Mouse (Mus musculus) urinary bladder, postnatal 14 days (tissue): ENCODE measurements around the gene Olfr698.
"Not testable (repeated sequence)": the region's sequence is repeated elsewhere in the genome, so short reads cannot be mapped to it uniquely, and the experiment has no call there.

Experiments
- DNase-seq: peaks from one replicate; pipeline ENCODE4 v3.0.0; 2021; ENCODE audit warnings: low spot score

Gene Olfr698

GRCm38 (mm10) chr7:106755297-106755696, at the start of gene Olfr698:
Gene Olfr698 (minus strand): TSS chr7:106755397.
- DNase-seq: no peak

DNA sequence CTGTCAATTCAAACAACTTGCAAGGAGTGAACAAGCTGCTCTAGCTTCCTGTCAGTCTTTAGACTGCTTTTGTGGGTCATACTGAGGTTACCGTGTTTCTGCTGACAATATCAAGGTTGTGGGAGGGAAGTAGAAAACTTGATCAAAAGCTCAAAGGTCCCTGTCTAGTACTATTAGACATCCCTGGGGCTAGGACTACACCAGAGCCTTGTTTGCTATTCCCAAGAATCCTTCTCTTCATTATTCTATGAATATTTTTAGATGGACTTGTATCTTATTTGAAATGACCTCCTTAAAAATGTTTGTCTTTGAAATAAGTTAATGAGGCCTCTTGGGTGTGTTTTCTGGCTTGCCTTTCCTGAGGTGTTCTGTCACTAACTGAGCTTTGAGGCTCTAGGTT, 37.9 kb upstream of the Olfr698 start, which contains the start of gene Olfr699:
Olfr699 (minus strand) TSS at position 101 of the 400 bp plus-strand sequence.
- no peak for DNase-seq

- no peak for DNase-seq
These were observed 33.1 kb upstream of the Olfr698 start for GRCm38 (mm10) chr7:106788330-106788729.

DNA sequence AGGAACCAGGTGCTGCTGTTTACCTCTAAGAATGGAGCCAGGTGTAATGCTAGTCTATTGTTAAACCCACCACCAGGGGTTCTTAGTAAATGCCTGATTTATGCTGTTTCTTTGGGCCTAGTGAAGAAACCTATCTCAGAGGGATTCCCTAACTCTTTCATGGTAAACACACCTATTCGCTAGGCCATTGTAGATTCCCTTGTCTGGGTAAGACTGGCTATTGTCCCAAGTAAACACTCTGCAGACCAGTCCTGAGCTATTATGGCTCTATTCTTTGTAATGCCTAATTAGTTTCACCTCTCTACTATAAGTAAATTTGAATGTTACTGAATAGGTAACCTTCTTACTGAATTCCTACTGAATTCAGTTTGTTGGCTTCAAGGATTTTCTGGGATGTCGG, 5.8 kb upstream of the Olfr698 start:
- not testable (repeated sequence) for DNase-seq

- no peak for DNase-seq
These were observed 3.6 kb upstream of the Olfr698 start for GRCm38 (mm10) chr7:106758800-106759199.

GRCm38 (mm10) chr7:106745811-106746210, 9.4 kb downstream of the Olfr698 start:
- DNase-seq: no peak

DNA sequence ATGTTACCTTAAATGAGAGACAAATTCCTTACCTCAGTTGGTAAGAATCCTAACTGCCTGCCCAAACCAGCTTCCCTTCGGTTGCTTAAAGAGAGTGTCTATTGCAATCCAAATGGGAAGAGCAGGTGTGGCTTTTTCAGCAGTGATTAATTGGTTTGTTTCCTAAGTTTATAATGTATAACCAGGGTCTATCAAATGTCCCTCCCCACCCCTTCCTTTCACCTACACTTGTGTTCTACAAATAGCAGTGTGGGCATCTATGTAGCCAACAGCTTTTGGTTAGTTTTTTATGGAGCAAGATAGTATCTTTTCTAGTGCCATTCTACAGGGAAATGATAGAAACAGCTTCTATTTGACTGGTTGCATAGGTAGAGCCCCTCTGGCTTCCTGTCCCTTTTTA, 12.9 kb downstream of the Olfr698 start, which contains the start of gene Olfr697:
Olfr697 (minus strand) TSS at position 101 of the 400 bp plus-strand sequence.
- DNase-seq: no peak

GRCm38 (mm10) chr7:106737028-106737427, 18.2 kb downstream of the Olfr698 start:
- no peak for DNase-seq

DNA sequence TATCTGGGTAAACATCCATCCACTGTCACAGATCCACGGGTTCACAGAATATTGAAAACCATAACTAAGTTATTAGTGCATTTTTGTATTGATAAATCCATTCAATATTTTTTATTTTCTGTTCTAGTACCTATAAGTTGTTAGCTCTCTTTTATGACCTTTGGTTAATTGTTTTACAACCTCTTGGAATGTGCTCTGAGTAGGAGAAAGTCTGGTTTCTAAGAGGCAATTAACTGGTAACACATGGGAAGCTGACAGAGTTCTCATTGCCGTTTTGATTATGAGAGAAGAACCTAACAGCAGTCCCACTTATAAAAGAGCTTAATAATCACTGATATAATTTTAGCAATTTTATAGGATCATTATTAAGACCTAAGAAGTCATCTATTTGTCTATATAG, 21.5 kb downstream of the Olfr698 start:
- DNase-seq: no peak

DNA sequence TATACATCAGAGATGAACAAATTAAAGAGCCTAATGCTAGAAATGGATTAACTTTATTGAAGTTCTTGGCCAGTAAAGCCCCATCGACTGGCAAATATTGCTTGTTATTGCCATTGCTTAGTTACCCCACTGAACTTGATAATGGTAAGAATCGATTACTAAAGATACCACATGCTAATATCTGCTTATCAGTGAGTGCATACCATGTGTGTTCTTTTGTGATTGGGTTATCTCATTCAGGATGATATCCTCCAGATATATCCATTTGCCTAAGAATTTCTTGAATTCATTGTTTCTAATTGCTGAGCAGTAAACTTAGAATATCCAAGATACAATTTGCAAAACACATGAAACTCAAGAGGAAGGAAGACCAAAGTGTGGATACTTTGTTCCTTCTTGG, 29.5 kb downstream of the Olfr698 start:
- DNase-seq: not testable (repeated sequence)

DNA sequence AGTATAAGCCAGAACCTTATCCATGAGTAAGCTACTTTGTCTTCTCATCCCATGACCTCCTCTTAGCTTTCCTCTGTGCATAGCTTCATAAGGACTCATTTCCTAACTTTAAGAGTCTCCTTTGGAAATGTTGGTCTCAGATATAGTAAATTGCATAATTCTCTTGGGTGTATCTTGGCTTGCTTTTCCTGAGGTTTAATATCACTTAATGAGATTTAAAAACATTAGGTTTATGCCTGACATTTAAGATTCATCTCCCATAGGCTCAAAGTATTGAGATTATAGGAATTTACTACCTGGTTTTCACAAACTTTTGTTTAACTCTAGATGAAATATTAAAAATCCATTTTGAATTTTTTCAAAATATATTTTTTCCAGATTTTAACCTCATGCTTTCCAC, 38.9 kb downstream of the Olfr698 start, which contains the start of gene Olfr695:
Olfr695 (minus strand) TSS at position 101 of the 400 bp plus-strand sequence.
- no peak for DNase-seq

- DNase-seq: no peak
These were observed 43.7 kb downstream of the Olfr698 start for GRCm38 (mm10) chr7:106711463-106711862.

GRCm38 (mm10) chr7:106707705-106708104, 47.5 kb downstream of the Olfr698 start:
- not testable (repeated sequence) for DNase-seq
